Mouse (Mus musculus) urinary bladder, adult 2 months (tissue): ENCODE measurements around the gene Arx. TPM values are rescaled to one million over a fixed set of nuclear protein-coding genes. Genes with fewer than 3 reads are reported as not detected.

Experiments used
- DNase-seq: peaks from one replicate; pipeline ENCODE4 v3.0.0; 2022; ENCODE audit warnings: low spot score
- polyA plus RNA-seq: library from polyadenylated mRNA; depleted of rRNA; stranded (reverse); fragments of >200 nt; gene quantifications from 2 replicates; pipeline ENCODE4 v1.2.3, GENCODE M21; 2012; rRNA removed

The Arx gene
- polyA plus RNA-seq, result not detected in 2 replicates

GRCm38 (mm10) chrX:93286291-93286893 is at the start of gene Arx:
TSS of gene Arx (plus strand) at chrX:93286445.
- DNase-seq, result no peak

- DNase-seq, result no peak
Measured at GRCm38 (mm10) chrX:93251329-93251728, 34.9 kb upstream of the Arx start.

- DNase-seq, result no peak
Measured at GRCm38 (mm10) chrX:93275689-93276088, 10.6 kb upstream of the Arx start.

- no peak for DNase-seq
Measured at GRCm38 (mm10) chrX:93279940-93280339, 6.3 kb upstream of the Arx start.

- no peak for DNase-seq
Measured at GRCm38 (mm10) chrX:93281028-93281723, 5.1 kb upstream of the Arx start.

GRCm38 (mm10) chrX:93281756-93282155 is 4.5 kb upstream of the Arx start:
- no peak for DNase-seq

GRCm38 (mm10) chrX:93285091-93285490 is 1.2 kb upstream of the Arx start:
- no peak for DNase-seq

GRCm38 (mm10) chrX:93288339-93288738 is 2.1 kb downstream of the Arx start:
- no peak for DNase-seq

- no peak for DNase-seq
Measured at GRCm38 (mm10) chrX:93289076-93289475, 2.8 kb downstream of the Arx start.

GRCm38 (mm10) chrX:93289851-93290380 is 3.7 kb downstream of the Arx start:
- DNase-seq, result no peak

- no peak for DNase-seq
Measured at GRCm38 (mm10) chrX:93292031-93292430, 5.8 kb downstream of the Arx start.

- DNase-seq, result no peak
Measured at GRCm38 (mm10) chrX:93294736-93295490, 8.7 kb downstream of the Arx start.

- no peak for DNase-seq
Measured at GRCm38 (mm10) chrX:93295819-93296218, 9.6 kb downstream of the Arx start.

- DNase-seq, result no peak
Measured at GRCm38 (mm10) chrX:93297001-93297441, 10.8 kb downstream of the Arx start.

GRCm38 (mm10) chrX:93299046-93299626 is 12.9 kb downstream of the Arx start:
- no peak for DNase-seq

- no peak for DNase-seq
Measured at GRCm38 (mm10) chrX:93299771-93300170, 13.5 kb downstream of the Arx start.

- no peak for DNase-seq
Measured at GRCm38 (mm10) chrX:93300183-93300815, 14.1 kb downstream of the Arx start.

- no peak for DNase-seq
Measured at GRCm38 (mm10) chrX:93301798-93302197, 15.6 kb downstream of the Arx start.

- DNase-seq, result no peak
Measured at GRCm38 (mm10) chrX:93305780-93306179, 19.5 kb downstream of the Arx start.

- DNase-seq, result no peak
Measured at GRCm38 (mm10) chrX:93317577-93317976, 31.3 kb downstream of the Arx start.

- DNase-seq, result no peak
Measured at GRCm38 (mm10) chrX:93319979-93320378, 33.7 kb downstream of the Arx start.

GRCm38 (mm10) chrX:93321336-93321735 is 35.1 kb downstream of the Arx start:
- DNase-seq, result no peak
